Mouse (Mus musculus) neural tube, embryonic 11.5 days (tissue): ENCODE data around the gene Klhdc4. TPM values are rescaled to one million over a fixed set of nuclear protein-coding genes. Genes with fewer than 3 reads are reported as not detected.
A peak's percentile ranks its signal among the peaks of the same experiment; 100 is the strongest.

Source experiments
- ATAC-seq: fragments of 200-750 bp; cut with Nextera tagmentation; 2 replicates; pipeline ENCODE4 v1.8.0; 2017; ENCODE audit warnings: moderate number of reproducible peaks, mild to moderate bottlenecking, moderate TSS enrichment, moderate library complexity; ENCODE audit not compliant: insufficient read depth, low FRiP score, low TSS enrichment
- DNase-seq: peaks from one replicate; pipeline ENCODE4 v3.0.0-alpha.2; 2015; ENCODE audit warnings: low spot score
- H3K27ac ChIP-seq: fragments of 300-500 bp; sonication (generic); 2 replicates; pipeline ENCODE4 v1.5.1; 2014; ENCODE audit warnings: low read depth, mild to moderate bottlenecking, low read length
- H3K27me3 ChIP-seq: fragments of 300-500 bp; sonication (generic); 2 replicates; pipeline ENCODE4 v1.6.1; 2014; ENCODE audit warnings: mild to moderate bottlenecking, low read length, mixed read lengths; ENCODE audit not compliant: control insufficient read depth, insufficient read depth
- H3K36me3 ChIP-seq: fragments of 300-500 bp; sonication (generic); 2 replicates; pipeline ENCODE4 v1.6.1; 2014; ENCODE audit warnings: mild to moderate bottlenecking, low read length, moderate library complexity, mixed read lengths; ENCODE audit not compliant: control insufficient read depth, insufficient read depth
- H3K4me1 ChIP-seq: fragments of 300-500 bp; sonication (generic); 2 replicates; pipeline ENCODE4 v1.6.1; 2014; ENCODE audit warnings: low read length, mixed read lengths; ENCODE audit not compliant: control insufficient read depth, insufficient read depth
- H3K4me2 ChIP-seq: fragments of 300-500 bp; sonication (generic); 2 replicates; pipeline ENCODE4 v1.6.1; 2014; ENCODE audit warnings: low read depth, mild to moderate bottlenecking, moderate library complexity
- H3K4me3 ChIP-seq: fragments of 300-500 bp; sonication (generic); 2 replicates; pipeline ENCODE4 v1.5.1; 2014; ENCODE audit warnings: low read depth, low read length
- H3K9ac ChIP-seq: fragments of 300-500 bp; sonication (generic); 2 replicates; pipeline ENCODE4 v1.6.1; 2014; ENCODE audit warnings: mild to moderate bottlenecking, low read length
- H3K9me3 ChIP-seq: fragments of 300-500 bp; sonication (generic); 2 replicates; pipeline ENCODE4 v1.6.1; 2016; ENCODE audit warnings: low read length; ENCODE audit not compliant: control insufficient read depth
- WGBS: fragments of 180-500 bp; shearing (Covaris S2); extraction: QIAGEN DNeasy Blood & Tissue Kit; methylation state at CpG from one replicate; pipeline ENCODE4 v1.1.7; 2014; 5-methylcytosine and 5-hydroxymethylcytosine counted together
- polyA plus RNA-seq: library from polyadenylated mRNA; unstranded; fragments of >200 nt; fragmentation: Nextera tagmentation; extraction: Ambion mirVana; gene quantifications from 2 replicates; pipeline ENCODE4 v1.2.1, GENCODE M21; 2014

Gene Klhdc4
- polyA plus RNA-seq, 1 experiment from 2014 or later, result 57.8 TPM

DNA sequence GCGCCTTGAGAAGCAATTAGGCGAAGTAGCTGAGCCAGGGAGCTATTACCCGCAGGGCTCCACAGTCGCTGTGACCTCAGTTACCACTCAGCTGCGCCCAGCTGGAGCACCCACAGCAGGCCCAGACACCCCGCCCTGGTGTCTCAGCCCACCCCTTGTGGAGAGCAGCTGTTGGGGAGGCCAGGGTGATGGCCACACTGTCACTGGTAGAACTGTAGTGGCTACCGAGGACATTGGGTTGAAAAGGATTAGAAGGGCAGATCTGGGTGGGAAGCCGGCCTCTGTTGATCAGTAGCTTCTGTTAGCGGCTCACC is 65.7 kb downstream of the Klhdc4 start:
- H3K9me3 ChIP-seq, result no peaks in the 10 kb centered on the region
- WGBS, result 62% methylated on average over 9 of the region's 9 CpGs
- no peak overlapping the region for H3K9ac ChIP-seq
- no peak overlapping the region for H3K4me3 ChIP-seq
- H3K27me3 ChIP-seq, result no peaks in the 10 kb centered on the region
- H3K27ac ChIP-seq, result no peak overlapping the region
- DNase-seq, result no peak
- no peaks in the 10 kb centered on the region for H3K4me1 ChIP-seq
- no peaks in the 10 kb centered on the region for H3K36me3 ChIP-seq
- no peak for ATAC-seq
- H3K4me2 ChIP-seq, result no peak overlapping the region

DNA sequence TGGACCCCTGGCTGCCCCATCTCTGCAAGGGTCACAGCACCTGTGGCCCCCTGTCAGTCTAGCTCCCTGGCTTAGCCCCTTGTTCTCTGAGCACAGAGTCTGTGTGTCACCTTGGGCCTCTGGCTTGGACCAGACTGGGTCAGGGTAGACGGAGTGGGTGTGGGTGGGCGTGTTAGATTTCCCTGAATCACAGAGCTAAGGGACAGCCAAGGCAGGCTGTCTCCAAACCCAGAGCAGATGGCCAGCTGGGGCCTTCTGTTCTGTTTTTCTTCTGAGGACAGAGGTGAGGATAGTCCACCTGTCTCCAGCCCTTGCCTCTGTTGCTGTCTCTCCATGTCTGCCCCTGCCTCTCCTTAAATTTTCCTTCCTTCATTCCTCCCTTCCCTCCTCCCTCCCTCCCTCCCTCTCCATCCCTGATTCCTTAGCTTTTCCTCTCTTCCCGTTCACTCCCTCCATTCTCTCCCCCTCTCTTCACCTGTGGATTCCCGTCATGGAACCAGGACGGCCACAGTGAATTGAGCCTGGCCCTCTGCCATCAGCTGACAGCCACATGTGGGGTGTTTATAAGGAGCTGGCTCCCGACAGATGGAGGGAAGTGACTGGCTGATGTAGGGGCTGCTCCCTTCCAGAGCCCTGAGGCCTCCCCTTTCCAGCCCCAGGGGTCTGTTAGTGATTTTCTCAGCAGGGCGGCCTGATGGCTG is 66.2 kb downstream of the Klhdc4 start:
- Histone ChIP-seq H3K36me3 (no peaks in the 10 kb centered on the region), H3K4me2 (no peak overlapping the region), H3K4me1 (no peaks in the 10 kb centered on the region), H3K27ac (no peak overlapping the region), H3K4me3 (no peak overlapping the region), H3K27me3 (no peaks in the 10 kb centered on the region), H3K9ac (no peak overlapping the region), H3K9me3 (no peaks in the 10 kb centered on the region)
- peak; percentile 37 for DNase-seq
- ATAC-seq, result no peak
- 58% methylated on average over 7 of the region's 7 CpGs for WGBS

DNA sequence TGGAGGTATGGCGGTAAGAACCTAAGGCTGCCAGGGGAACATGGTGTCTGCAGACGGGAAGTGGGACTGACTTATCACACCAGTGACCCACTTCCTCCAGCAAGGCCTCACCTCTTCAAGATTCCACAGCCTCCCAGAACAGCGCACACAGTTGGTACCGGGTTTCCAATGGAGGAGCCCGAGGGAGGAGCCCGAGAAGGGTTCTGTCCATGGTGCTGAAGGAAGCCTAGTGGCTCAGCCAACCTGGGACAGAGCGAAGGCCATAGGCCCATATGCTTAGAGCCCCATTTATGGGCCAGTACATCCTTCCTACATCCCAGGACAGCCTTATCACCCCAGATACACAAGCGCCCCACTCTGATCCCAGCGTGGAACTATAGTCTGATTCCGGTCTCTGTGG is 67.9 kb downstream of the Klhdc4 start:
- H3K9me3 ChIP-seq, result no peaks in the 10 kb centered on the region
- DNase-seq (peak; percentile 61), ATAC-seq (no peak)
- no peak overlapping the region for H3K4me2 ChIP-seq
- no peak overlapping the region for H3K9ac ChIP-seq
- H3K4me1 ChIP-seq, result no peaks in the 10 kb centered on the region
- H3K4me3 ChIP-seq, result no peak overlapping the region
- H3K36me3 ChIP-seq, result no peaks in the 10 kb centered on the region
- H3K27me3 ChIP-seq, result no peaks in the 10 kb centered on the region
- H3K27ac ChIP-seq, result no peak overlapping the region
- 32% methylated on average over 10 of the region's 10 CpGs for WGBS

DNA sequence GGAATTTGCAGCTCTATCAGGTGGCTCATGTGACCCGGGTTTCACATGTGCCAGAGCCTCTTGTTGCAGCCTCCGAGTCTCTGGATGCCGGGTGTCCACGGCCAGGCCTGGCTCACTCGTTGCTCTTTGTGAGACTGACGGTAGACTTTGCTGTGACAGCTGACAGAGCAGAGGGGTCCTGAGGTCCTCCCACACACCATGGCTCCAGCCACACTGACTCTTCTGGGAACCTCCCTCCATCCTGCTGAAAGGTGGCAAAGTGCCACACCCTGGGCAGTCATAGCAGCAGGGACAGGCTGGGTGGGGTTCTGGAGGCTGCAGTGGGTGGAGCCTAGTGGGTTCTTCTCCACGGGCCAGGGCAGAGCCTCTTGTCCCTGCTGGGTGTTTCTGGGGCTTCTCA is 68.9 kb downstream of the Klhdc4 start:
- Histone ChIP-seq H3K9ac (no peak overlapping the region), H3K36me3 (no peaks in the 10 kb centered on the region), H3K4me1 (no peaks in the 10 kb centered on the region), H3K27ac (no peak overlapping the region), H3K4me3 (no peak overlapping the region), H3K27me3 (no peaks in the 10 kb centered on the region), H3K4me2 (no peak overlapping the region), H3K9me3 (no peaks in the 10 kb centered on the region)
- no peak for DNase-seq
- no peak for ATAC-seq
- 81% methylated on average over 7 of the region's 7 CpGs for WGBS

DNA sequence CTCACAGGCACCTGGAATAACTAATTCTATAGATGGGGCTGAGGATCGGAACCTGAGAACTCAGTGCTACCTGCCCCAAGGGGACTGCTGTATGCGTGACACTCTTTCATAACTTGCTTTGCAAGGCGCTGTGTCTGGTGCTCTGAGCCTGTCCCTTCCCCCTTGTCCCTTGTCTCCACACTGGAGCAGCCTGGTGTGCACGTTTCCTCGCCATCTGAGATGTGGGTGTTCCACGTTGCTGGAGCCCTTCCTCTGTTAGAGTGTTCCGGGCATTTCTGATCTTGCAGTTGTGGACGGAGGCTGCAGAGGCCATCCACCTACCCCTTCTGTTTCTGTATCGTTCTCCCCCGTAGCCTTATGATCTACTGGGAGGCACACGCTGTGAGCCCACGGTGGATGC is 70.9 kb downstream of the Klhdc4 start:
- Histone ChIP-seq H3K4me3 (no peak overlapping the region), H3K27me3 (no peaks in the 10 kb centered on the region), H3K4me2 (no peak overlapping the region), H3K36me3 (no peaks in the 10 kb centered on the region), H3K4me1 (no peaks in the 10 kb centered on the region), H3K9ac (no peak overlapping the region), H3K27ac (no peak overlapping the region), H3K9me3 (no peaks in the 10 kb centered on the region)
- ATAC-seq (no peak), DNase-seq (no peak)
- 72% methylated on average over 12 of the region's 12 CpGs for WGBS

DNA sequence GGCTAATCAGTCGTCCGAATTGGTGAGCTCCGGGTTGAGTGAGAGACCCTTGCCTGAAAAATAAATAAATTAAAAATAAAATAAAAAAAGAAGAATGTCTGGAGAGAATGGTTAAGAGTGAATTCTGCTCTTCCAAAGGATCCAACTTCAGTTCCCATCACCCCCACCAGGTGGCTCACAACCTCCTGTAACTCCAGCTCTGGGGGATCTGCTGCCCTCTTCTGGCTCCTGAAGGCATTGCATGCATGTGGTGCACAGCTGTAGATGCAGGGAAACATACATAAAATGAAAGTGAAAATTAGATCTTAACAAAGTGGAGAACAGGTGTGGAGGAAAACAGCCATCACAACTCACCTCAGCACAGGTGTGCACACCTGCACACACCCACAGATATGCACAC is 78.0 kb downstream of the Klhdc4 start:
- ATAC-seq (no peak), DNase-seq (peak; percentile 78)
- H3K4me2 ChIP-seq, result no peak overlapping the region
- WGBS, result 27% methylated on average over 3 of the region's 3 CpGs
- no peaks in the 10 kb centered on the region for H3K36me3 ChIP-seq
- H3K4me1 ChIP-seq, result no peaks in the 10 kb centered on the region
- H3K27me3 ChIP-seq, result no peaks in the 10 kb centered on the region
- H3K4me3 ChIP-seq, result no peak overlapping the region
- H3K9ac ChIP-seq, result no peak overlapping the region
- H3K9me3 ChIP-seq, result no peaks in the 10 kb centered on the region
- no peak overlapping the region for H3K27ac ChIP-seq

DNA sequence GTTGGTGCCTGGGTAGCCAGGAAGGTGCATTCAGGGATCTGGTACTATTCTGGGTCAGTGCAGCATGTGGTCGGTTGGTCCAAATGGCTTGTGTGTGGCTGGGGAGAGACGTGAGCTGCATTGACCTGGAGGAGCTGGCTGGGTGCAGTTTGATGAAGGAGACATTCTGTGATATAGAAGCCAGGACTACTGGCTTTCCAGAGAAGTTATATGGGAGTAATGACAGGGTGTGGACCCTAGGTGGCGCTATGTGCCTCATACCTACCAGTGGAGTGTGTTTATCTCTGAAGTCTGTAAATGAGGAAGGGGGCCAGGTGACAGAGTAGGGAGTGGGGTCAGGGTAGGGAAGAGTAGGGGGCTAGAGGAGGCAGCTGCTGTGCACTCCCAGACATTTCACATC is 78.9 kb downstream of the Klhdc4 start:
- Histone ChIP-seq H3K36me3 (no peaks in the 10 kb centered on the region), H3K27me3 (no peaks in the 10 kb centered on the region), H3K4me3 (no peak overlapping the region), H3K4me2 (no peak overlapping the region), H3K27ac (no peak overlapping the region), H3K9ac (no peak overlapping the region), H3K9me3 (no peaks in the 10 kb centered on the region), H3K4me1 (no peaks in the 10 kb centered on the region)
- 34% methylated on average over 3 of the region's 3 CpGs for WGBS
- DNase-seq, result no peak
- no peak for ATAC-seq

DNA sequence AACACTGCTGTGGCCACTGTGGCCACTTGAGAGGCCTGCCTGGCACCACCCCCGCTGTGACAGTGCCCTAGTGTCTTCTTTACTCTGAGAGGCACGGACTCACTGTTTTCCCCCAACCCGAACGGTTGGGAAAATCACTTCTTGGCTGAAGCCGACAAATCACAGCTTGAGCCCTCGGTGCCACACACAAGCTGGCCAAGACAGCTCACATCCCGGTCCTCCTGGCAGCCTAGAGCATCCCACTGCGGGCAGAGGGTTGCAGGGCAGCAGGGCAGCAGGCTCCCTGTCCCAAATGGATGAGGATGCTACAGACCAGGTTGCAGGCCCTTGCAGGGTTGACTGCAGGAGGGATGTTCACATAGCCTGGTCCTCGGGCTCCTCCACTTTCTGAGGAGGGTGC is 79.9 kb downstream of the Klhdc4 start:
- Histone ChIP-seq H3K36me3 (no peaks in the 10 kb centered on the region), H3K4me2 (no peak overlapping the region), H3K4me3 (no peak overlapping the region), H3K27me3 (no peaks in the 10 kb centered on the region), H3K9ac (no peak overlapping the region), H3K9me3 (no peaks in the 10 kb centered on the region), H3K4me1 (no peaks in the 10 kb centered on the region), H3K27ac (no peak overlapping the region)
- ATAC-seq (no peak), DNase-seq (no peak)
- WGBS, result 83% methylated on average over 9 of the region's 9 CpGs
